Mouse (Mus musculus): Measurements from ENCODE around the gene Tmtc2. TPM values are rescaled to one million over a fixed set of nuclear protein-coding genes. Genes with fewer than 3 reads are reported as not detected.

Gene Tmtc2
- polyA plus RNA-seq, 1 experiment from 2014 or later: 10.9 TPM

GRCm38 (mm10) chr10:105399316-105399715 lies 174.9 kb downstream of the Tmtc2 start:
- Histone ChIP-seq H3K27me3 (no peaks in the 10 kb centered on the region), H3K9ac (replicated peaks) (no peak overlapping the region), H3K4me2 (replicated peaks) (no peak overlapping the region), H3K36me3 (no peaks in the 10 kb centered on the region), H3K4me1 (0 out of 2 replicates have a peak, but pooled peaks cover 4% of the 10 kb centered on the region), H3K4me3 (no peak overlapping the region), H3K27ac (replicated peaks) (no peak overlapping the region), H3K9me3 (no peaks in the 10 kb centered on the region)
- WGBS: 42% methylated on average over 5 of the region's 5 CpGs
- ATAC-seq (ENCODE audit: low FRiP score, low read depth): no peak

DNA sequence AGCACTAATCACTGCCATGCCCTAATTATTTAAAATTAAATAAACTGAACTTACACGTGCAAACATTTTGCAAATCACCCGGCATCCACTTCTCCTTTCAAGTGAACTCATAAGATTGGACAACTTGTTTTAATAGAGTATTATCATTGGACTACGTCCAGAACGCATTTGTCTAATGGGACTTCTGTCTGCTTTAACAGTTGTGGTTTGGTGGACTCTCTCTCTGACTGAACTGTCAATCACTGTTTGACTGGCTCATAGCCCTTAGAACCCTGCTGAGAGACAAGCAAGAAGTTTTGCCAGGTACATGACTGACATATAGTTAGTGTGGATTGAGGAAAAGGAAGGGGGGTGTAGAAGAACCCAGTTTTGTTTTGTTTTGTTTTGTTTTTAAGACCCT lies 190.2 kb downstream of the Tmtc2 start:
- ATAC-seq (ENCODE audit: low FRiP score, low read depth): no peak
- WGBS: 74% methylated on average over 4 of the region's 4 CpGs

GRCm38 (mm10) chr10:105381705-105382104 lies 192.5 kb downstream of the Tmtc2 start:
- Histone ChIP-seq H3K36me3 (no peaks in the 10 kb centered on the region), H3K27me3 (no peaks in the 10 kb centered on the region), H3K27ac (replicated peaks) (no peak overlapping the region), H3K4me2 (replicated peaks) (no peak overlapping the region), H3K9me3 (no peaks in the 10 kb centered on the region), H3K4me3 (no peak overlapping the region), H3K9ac (replicated peaks) (no peak overlapping the region), H3K4me1 (peaks cover 11% of the 10 kb centered on the region)
- ATAC-seq (ENCODE audit: low FRiP score, low read depth): no peak
- WGBS: 87% methylated on average over 1 of the region's 1 CpGs

More for the DNA sequence above, 190.2 kb downstream of the Tmtc2 start:
- Histone ChIP-seq H3K4me3 (no peak overlapping the region), H3K9me3 (no peaks in the 10 kb centered on the region), H3K36me3 (no peaks in the 10 kb centered on the region), H3K4me2 (replicated peaks) (no peak overlapping the region), H3K27ac (replicated peaks) (no peak overlapping the region), H3K9ac (replicated peaks) (no peak overlapping the region), H3K27me3 (no peaks in the 10 kb centered on the region), H3K4me1 (peaks cover 11% of the 10 kb centered on the region)

GRCm38 (mm10) chr10:105381202-105381601 lies 193.0 kb downstream of the Tmtc2 start:
- Histone ChIP-seq H3K27ac (replicated peaks) (no peak overlapping the region), H3K9ac (replicated peaks) (no peak overlapping the region), H3K9me3 (no peaks in the 10 kb centered on the region), H3K4me3 (no peak overlapping the region), H3K27me3 (no peaks in the 10 kb centered on the region), H3K36me3 (no peaks in the 10 kb centered on the region), H3K4me1 (peaks cover 11% of the 10 kb centered on the region), H3K4me2 (replicated peaks) (no peak overlapping the region)
- ATAC-seq (ENCODE audit: low FRiP score, low read depth): peak; percentile 61; the same call in 1 of the 2 replicates
- WGBS: 30% methylated on average over 5 of the region's 5 CpGs

DNA sequence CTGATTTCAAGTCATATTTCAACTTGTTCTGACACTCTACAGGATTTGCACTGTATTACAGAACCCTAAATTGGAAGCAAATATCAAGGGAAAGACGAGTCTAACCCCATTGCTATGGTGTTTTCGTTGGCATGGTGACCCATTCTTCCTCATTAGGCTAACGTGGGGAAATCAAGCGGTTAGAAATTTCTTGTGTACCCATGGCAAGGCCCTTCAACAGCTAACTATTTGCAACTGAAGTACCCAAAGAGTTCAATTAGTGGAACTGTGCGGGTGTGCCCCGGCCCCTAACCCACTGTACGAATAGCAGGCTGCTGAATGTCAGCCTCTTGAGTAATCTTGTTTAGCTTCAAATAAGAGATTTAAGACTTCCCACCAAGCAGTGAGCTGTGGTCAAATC lies 193.7 kb downstream of the Tmtc2 start:
- H3K4me1 ChIP-seq: peaks cover 11% of the 10 kb centered on the region
- no peaks in the 10 kb centered on the region for H3K9me3 ChIP-seq
- H3K4me2 ChIP-seq (replicated peaks): no peak overlapping the region
- H3K4me3 ChIP-seq: no peak overlapping the region
- WGBS: 28% methylated on average over 7 of the region's 7 CpGs
- H3K27me3 ChIP-seq: no peaks in the 10 kb centered on the region
- H3K27ac ChIP-seq (replicated peaks): no peak overlapping the region
- H3K36me3 ChIP-seq: no peaks in the 10 kb centered on the region
- H3K9ac ChIP-seq (replicated peaks): no peak overlapping the region
- ATAC-seq (ENCODE audit: low FRiP score, low read depth): peak; percentile 91

DNA sequence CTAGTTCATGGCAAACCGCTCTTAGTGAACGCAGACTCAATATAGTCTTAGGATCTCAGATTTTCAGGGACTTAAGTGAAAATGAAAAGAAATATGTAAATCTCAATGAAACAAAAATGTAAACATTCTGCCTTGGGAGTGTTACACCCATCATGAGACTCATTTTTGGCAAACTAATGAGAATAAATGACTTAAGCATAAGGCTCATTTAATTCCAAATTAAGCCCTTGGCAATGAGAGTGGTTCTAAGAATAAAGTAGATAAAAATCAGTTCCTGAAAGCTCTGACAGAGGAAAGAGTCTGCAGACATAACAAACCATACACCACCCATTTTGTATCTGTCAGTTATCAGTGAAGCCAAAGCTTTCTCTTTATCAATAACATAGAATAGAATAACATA lies 196.5 kb downstream of the Tmtc2 start:
- Histone ChIP-seq H3K9ac (replicated peaks) (no peak overlapping the region), H3K9me3 (peaks cover 8% of the 10 kb centered on the region; the same call in 1 of the 2 replicates), H3K4me1 (peaks cover 11% of the 10 kb centered on the region), H3K36me3 (no peaks in the 10 kb centered on the region), H3K27ac (replicated peaks) (no peak overlapping the region), H3K27me3 (no peaks in the 10 kb centered on the region), H3K4me3 (no peak overlapping the region), H3K4me2 (replicated peaks) (no peak overlapping the region)
- 97% methylated on average over 2 of the region's 2 CpGs for WGBS
- no peak for ATAC-seq (ENCODE audit: low FRiP score, low read depth)

DNA sequence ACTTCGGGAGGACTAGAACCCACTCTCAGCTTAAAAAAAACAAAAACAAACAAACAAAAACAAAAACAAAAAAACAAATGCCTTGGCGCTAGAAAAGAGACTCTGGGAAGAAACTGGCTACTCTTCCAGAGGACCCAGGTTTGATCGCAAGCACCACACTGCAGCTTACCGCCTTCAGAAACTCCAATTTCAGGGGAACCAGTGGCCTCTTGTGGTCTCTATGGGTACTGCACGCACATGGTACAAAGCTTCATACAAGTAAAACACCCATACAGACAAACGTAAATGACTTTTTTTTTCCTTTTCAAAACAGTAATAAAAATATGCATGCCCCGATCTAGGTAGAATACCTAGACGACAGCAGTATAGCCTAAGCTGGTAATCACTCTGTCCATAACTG lies 201.0 kb downstream of the Tmtc2 start:
- Histone ChIP-seq H3K4me3 (no peak overlapping the region), H3K27me3 (no peaks in the 10 kb centered on the region), H3K36me3 (no peaks in the 10 kb centered on the region), H3K9me3 (peaks cover 8% of the 10 kb centered on the region; the same call in 1 of the 2 replicates), H3K9ac (replicated peaks) (no peak overlapping the region), H3K27ac (replicated peaks) (no peak overlapping the region), H3K4me2 (replicated peaks) (no peak overlapping the region), H3K4me1 (no peaks in the 10 kb centered on the region)
- ATAC-seq (ENCODE audit: low FRiP score, low read depth): no peak
- 96% methylated on average over 8 of the region's 8 CpGs for WGBS

GRCm38 (mm10) chr10:105368242-105368641 lies 206.0 kb downstream of the Tmtc2 start:
- Histone ChIP-seq H3K36me3 (no peaks in the 10 kb centered on the region), H3K4me3 (no peak overlapping the region), H3K27ac (replicated peaks) (no peak overlapping the region), H3K27me3 (no peaks in the 10 kb centered on the region), H3K9me3 (peaks cover 5% of the 10 kb centered on the region; the same call in 1 of the 2 replicates), H3K4me2 (replicated peaks) (no peak overlapping the region), H3K9ac (replicated peaks) (no peak overlapping the region), H3K4me1 (0 out of 2 replicates have a peak, but pooled peaks cover 2% of the 10 kb centered on the region)
- 89% methylated on average over 8 of the region's 8 CpGs for WGBS
- ATAC-seq (ENCODE audit: low FRiP score, low read depth): no peak

GRCm38 (mm10) chr10:105364480-105364879 lies 209.8 kb downstream of the Tmtc2 start:
- Histone ChIP-seq H3K27ac (replicated peaks) (no peak overlapping the region), H3K4me1 (0 out of 2 replicates have a peak, but pooled peaks cover 2% of the 10 kb centered on the region), H3K9ac (replicated peaks) (no peak overlapping the region), H3K9me3 (no peaks in the 10 kb centered on the region), H3K27me3 (no peaks in the 10 kb centered on the region), H3K4me3 (no peak overlapping the region), H3K4me2 (replicated peaks) (no peak overlapping the region), H3K36me3 (no peaks in the 10 kb centered on the region)
- no peak for ATAC-seq (ENCODE audit: low FRiP score, low read depth)
- WGBS: 60% methylated on average over 3 of the region's 3 CpGs

DNA sequence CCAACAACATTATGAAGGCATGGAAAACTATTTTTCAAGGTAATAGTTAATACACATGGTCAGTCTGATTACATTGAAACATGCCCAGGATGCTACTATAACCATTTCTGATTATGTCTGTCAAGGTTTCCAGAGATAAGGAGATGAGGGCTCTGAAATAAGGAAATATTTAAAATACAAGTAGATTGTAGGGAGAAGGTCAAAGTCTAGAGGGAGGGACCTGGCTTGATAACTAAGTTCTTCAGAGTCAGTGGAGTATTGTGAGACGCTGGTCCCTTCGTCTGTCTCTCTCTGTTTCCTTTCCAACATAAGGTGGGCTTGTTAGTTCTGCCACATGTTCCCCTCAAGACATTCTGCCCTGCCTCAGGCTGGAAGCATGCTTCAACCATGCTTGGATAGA lies 223.9 kb downstream of the Tmtc2 start:
- 92% methylated on average over 2 of the region's 2 CpGs for WGBS
- Histone ChIP-seq H3K9me3 (no peaks in the 10 kb centered on the region), H3K4me1 (no peaks in the 10 kb centered on the region), H3K27ac (replicated peaks) (no peak overlapping the region), H3K4me3 (no peak overlapping the region), H3K9ac (replicated peaks) (no peak overlapping the region), H3K36me3 (no peaks in the 10 kb centered on the region), H3K27me3 (no peaks in the 10 kb centered on the region), H3K4me2 (replicated peaks) (no peak overlapping the region)
- ATAC-seq (ENCODE audit: low FRiP score, low read depth): no peak

- Histone ChIP-seq H3K4me1 (no peaks in the 10 kb centered on the region), H3K4me3 (no peak overlapping the region), H3K27ac (replicated peaks) (no peak overlapping the region), H3K36me3 (no peaks in the 10 kb centered on the region), H3K27me3 (no peaks in the 10 kb centered on the region), H3K9ac (replicated peaks) (no peak overlapping the region), H3K9me3 (no peaks in the 10 kb centered on the region), H3K4me2 (replicated peaks) (no peak overlapping the region)
- no peak for ATAC-seq (ENCODE audit: low FRiP score, low read depth)
- WGBS: 91% methylated on average over 3 of the region's 3 CpGs
Observed at GRCm38 (mm10) chr10:105345920-105346319, 228.3 kb downstream of the Tmtc2 start.

- WGBS: 32% methylated on average over 2 of the region's 2 CpGs
- H3K27me3 ChIP-seq: no peaks in the 10 kb centered on the region
- ATAC-seq (ENCODE audit: low FRiP score, low read depth): no peak
- no peak overlapping the region for H3K27ac ChIP-seq (replicated peaks)
- no peaks in the 10 kb centered on the region for H3K36me3 ChIP-seq
- no peak overlapping the region for H3K9ac ChIP-seq (replicated peaks)
- no peak overlapping the region for H3K4me2 ChIP-seq (replicated peaks)
- 0 out of 2 replicates have a peak, but pooled peaks cover 4% of the 10 kb centered on the region for H3K4me1 ChIP-seq
- H3K9me3 ChIP-seq: no peaks in the 10 kb centered on the region
- no peak overlapping the region for H3K4me3 ChIP-seq
Observed at GRCm38 (mm10) chr10:105332856-105333255, 241.4 kb downstream of the Tmtc2 start.

DNA sequence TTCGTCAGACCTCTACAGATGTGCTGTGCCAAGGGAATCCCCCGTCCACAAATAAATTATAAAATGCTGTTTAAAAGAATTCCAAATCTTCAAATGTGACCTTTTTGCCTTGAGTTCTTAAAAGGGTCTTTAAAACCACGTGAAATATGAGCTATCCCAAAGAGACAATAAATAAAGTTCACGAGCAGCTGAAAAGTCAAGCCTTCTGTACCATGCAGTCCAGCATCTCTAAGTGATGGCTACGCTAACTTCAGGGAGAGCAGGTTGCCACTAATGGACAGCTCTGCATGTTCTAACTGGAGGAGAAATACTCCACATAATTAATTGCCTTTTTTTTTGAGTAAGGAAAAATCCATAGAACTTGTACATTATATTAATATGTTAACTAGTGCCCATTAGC lies 243.9 kb downstream of the Tmtc2 start:
- no peak for ATAC-seq (ENCODE audit: low FRiP score, low read depth)
- Histone ChIP-seq H3K9me3 (no peaks in the 10 kb centered on the region), H3K36me3 (no peaks in the 10 kb centered on the region), H3K4me1 (0 out of 2 replicates have a peak, but pooled peaks cover 4% of the 10 kb centered on the region), H3K9ac (replicated peaks) (no peak overlapping the region), H3K4me3 (no peak overlapping the region), H3K27ac (replicated peaks) (no peak overlapping the region), H3K4me2 (replicated peaks) (no peak overlapping the region), H3K27me3 (no peaks in the 10 kb centered on the region)
- 81% methylated on average over 5 of the region's 5 CpGs for WGBS

Data from midbrain, embryonic 12.5 days (tissue).